Mouse (Mus musculus) cerebellum, adult 11-12 months (tissue): ENCODE data around the gene Slc12a7.

Source experiments
- DNase-seq: peaks from one replicate; pipeline ENCODE4 v3.0.0; 2022

The Slc12a7 gene

GRCm38 (mm10) chr13:73823711-73824110 is 90.8 kb downstream of the Slc12a7 start:
- no peak for DNase-seq

DNA sequence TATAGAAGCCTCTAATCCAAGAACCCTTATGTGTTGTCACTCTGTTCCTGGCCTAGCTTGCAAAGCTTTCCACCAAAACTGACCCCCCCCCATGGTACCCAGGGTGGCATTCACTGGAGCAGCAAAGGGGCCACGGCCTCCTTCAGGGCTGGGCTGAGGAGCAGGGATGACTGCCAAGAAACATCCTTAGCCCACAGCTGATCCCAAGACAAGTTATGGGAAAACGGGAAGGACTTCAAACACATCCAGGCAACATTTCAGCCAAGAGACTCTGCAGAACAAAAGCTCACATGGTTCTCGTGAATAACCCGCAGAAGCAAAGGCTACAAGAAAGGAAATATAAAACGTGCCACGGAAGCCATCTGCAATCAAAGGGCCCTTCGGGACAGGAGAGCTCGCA is 94.3 kb downstream of the Slc12a7 start:
- DNase-seq, result no peak

GRCm38 (mm10) chr13:73831486-73831885 is 98.6 kb downstream of the Slc12a7 start:
- DNase-seq, result no peak

DNA sequence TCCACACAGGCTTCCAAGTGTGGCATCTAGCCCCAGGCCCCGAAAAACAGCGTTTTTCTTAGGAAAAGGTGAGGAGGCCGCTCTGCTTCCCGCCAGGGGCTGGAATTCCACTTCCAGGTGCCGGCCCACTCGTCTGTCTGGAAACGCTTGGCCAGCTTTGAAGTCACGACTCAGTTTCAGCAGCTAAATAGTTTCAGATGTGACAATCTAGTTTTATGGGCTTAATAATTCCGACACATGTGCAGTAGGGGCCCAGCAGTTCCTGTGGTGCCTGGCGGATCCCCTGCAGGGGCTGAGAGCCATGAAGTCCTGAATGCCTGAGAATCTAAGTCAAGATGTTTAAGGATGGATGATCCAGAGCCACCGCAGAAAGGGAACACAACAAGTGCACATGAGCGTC is 100.9 kb downstream of the Slc12a7 start:
- DNase-seq, result no peak

DNA sequence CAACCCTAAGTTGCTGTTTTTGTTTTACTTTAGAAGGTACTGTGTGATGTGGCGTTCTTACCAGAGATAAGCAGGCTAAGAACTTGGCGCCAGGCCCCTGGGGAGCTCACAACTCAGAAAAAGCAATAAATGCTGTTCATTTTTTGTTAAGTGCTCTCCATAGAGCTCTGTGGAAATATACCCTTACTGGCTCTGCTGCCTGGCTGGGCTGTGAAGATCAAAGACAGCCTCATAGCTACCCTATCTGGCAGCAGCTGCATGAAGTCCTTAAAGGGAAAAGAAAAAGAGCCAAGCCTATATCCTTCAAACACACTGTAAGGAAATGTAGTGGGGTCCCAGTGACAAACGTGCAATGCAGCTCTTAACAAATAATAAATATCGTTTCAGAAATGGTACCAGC is 102.9 kb downstream of the Slc12a7 start:
- no peak for DNase-seq

DNA sequence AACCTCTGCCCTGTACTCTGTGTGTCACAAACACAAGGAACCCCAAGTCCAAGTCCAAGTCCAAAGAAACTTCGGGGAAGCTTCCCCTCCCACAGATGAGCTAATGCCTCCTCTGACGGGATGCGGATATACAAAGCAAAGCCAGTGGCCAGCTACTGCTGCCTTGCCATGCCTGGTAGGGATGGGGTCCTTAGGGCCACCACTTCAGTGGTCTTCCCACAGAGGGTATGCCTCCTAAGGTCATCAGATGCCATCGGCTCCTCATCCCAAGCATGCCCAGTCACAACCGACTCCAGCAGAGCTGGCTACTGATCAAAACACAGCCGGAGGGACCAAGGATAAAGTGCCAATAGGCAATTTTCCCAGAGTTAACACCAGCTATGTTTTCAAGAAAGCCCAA is 103.6 kb downstream of the Slc12a7 start:
- no peak for DNase-seq

DNA sequence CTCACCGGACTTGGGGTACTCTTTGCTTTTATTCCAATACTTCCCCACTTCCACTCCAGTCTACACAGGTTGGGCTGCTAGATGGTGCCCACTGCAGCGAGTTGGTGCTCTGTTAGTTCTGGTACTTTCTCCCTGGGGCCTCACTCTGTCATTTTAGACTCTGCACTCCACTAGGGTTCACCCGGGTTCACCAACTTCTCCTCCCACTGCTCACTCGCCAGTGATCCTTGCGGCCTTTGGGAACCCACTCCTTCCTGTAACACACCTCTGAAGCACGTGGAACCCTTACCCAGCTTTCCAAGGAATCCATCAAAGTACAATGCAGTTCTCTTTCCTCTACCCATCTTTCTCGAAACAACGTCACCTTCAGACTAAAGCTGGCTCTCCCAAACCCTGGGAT is 104.8 kb downstream of the Slc12a7 start:
- DNase-seq, result no peak

- no peak for DNase-seq
These were observed 106.2 kb downstream of the Slc12a7 start for GRCm38 (mm10) chr13:73839137-73839548.

- no peak for DNase-seq
These were observed 106.8 kb downstream of the Slc12a7 start for GRCm38 (mm10) chr13:73839740-73840139.

GRCm38 (mm10) chr13:73842696-73843095 is 109.8 kb downstream of the Slc12a7 start:
- no peak for DNase-seq

GRCm38 (mm10) chr13:73846589-73847464 is 113.9 kb downstream of the Slc12a7 start:
- DNase-seq, result no peak

DNA sequence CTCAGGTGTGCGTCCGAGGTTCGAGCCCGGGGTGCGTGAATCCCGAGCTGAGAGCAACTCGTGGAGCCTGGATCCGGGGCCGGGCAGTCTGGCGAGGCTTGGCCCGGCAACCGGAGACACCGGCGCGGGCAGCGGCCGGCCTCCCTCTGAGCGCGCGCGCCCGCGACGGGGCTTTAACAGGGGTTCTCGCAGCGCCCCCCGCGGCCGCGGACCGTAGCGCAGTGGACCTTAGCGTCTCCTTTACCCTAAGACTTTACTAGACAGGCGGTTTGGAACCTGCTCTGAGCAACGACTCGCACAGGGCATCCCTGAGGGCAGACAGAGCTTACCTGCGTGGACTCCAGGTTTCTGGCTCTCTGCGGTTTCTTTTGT is 114.6 kb downstream of the Slc12a7 start, which contains the start of gene Nkd2:
Gene Nkd2, minus strand, starts transcription at position 167 of the 372 bp plus-strand sequence.
- peak; percentile 7 for DNase-seq
